Mouse (Mus musculus): ENCODE results near the gene H1f0.

DNA sequence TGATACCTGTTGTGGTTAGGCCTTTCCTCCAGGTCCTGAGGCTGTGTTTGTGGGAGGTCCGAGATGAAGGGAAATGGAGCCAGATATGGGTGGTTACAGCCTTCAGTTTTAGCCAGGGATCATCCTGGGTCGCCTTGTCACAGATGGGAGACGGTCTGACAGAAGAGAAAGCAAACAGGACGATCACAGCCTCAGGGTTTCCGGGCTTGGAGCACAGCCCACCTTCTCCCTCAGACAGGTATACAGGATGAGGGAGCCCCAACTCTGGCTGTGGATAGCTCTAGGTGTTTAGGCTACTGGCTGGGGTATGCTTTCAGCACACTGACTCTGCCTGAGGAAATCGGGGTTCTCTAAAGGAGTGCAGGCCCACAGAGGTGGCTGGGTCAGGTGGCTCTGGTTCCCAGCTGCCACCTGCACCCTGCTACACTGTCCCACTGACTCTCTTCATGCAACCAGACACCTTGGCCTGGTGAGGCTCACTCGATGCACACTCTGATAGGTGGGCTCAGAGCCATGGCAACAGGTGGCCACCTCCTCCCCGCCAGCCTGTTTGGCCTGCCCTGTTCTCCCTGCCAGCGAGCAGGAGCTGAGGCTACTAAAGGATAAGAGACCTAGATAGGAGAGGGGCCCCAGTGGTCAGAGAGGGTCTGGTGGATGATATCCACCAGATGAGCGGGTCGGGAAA lies 41.6 kb upstream of the H1f0 start:
- TF ChIP-seq POLR2A (IDR thresholded peaks at IDR 0.05; ENCODE audit: low read depth, low read length) (no peak), CTCF (conservative IDR thresholded peaks at IDR 0.05; ENCODE audit: insufficient read depth, insufficient read length, low read depth, low read length) (no peak)

All from kidney, adult 2 months (tissue).